Mouse (Mus musculus) A20 (cell line): ENCODE data around the gene Fyn.

ENCODE experiments used
- DNase-seq: peaks from one replicate; pipeline ENCODE4 v3.0.0-alpha.2; 2011; ENCODE audit warnings: low read depth, low spot score

Gene Fyn

GRCm38 (mm10) chr10:39601068-39601467, 232.4 kb downstream of the Fyn start:
- no peak for DNase-seq

DNA sequence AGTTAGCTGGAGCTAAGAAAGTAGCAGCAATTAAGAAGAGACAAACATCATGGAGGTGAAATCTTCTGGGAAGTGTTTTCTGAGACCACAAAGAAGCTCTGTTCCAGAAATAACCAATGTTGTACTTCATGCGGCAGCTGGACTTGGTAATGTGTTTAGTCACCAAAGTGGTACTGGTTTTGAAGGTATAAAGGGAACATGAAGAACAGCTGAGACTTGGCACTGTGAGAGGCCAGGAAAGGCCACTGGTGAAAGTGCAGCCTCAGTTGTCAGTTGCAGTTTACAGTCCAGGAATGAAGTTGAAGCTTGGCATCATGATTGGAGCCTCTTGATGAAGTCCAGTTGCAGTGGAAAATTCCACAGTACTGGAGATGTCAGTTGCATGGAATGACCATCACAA, 237.8 kb downstream of the Fyn start:
- DNase-seq = no peak

GRCm38 (mm10) chr10:39611234-39611633, 242.6 kb downstream of the Fyn start:
- no peak for DNase-seq

- DNase-seq = peak; percentile 36
Observed at GRCm38 (mm10) chr10:39612131-39612530, 243.5 kb downstream of the Fyn start.

GRCm38 (mm10) chr10:39612633-39612988, 244.0 kb downstream of the Fyn start, which contains the start of gene Traf3ip2:
Gene Traf3ip2, plus strand, starts transcription at chr10:39612934.
- DNase-seq = no peak

DNA sequence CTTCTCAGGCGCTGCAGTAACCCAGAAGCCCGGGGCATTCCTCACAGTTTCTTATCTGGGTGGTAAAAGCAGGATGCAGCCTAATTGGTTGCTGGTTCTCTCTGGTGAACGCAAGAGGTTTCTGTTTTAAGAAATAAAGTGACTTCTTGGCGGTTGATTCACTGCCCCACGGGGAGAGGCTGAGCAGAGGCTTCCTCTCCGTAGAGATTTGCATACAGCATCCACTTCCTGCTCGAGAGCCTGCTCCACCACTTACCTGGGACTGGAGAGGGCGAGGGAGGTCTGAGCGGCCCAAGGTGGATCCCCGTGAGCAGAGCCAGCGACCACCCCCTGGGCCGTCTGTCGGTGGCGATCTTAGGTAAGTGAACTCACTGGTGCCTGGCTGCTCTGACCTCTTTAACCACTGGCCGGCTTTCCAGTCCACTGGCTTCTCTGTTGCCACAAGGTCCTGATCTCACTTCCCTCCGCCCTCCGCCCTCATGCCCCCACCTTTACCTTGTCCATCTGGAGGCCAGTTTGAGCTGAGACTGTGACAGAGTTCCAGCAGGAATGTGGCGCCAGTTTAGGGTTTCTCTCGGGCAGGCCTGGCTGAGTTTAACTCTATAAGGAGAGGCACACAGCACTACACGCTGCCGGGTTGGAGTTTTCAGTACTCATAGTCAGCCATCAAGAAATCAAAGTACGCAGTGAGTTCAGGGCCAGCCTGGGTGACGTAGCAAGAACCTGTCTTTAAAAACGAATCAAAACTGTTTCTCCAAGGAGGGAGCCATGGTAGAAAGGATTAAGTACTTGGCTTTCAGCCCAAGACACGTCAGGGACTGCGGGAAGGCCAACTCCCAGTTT, 244.6 kb downstream of the Fyn start:
- DNase-seq = peak; percentile 94

DNA sequence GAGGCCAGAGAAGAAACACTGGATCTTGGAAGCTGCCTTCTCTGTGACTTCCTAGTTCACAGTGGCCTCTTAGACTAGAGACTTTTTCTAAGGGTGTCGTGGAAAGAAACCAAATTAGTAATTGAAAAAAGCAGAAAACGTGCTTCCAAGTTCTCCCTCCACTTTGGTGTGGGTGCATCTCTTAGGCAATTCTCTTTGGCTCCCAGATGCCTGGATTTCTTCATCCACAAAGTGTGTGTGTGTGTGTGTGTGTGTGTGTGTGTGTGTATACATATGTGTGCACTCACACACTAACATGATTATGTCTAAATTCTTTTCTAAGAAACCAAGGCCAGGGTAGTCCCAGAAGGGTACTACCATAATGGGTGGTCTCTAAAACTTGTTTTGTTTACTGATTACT, 245.3 kb downstream of the Fyn start:
- peak; percentile 52 for DNase-seq

DNA sequence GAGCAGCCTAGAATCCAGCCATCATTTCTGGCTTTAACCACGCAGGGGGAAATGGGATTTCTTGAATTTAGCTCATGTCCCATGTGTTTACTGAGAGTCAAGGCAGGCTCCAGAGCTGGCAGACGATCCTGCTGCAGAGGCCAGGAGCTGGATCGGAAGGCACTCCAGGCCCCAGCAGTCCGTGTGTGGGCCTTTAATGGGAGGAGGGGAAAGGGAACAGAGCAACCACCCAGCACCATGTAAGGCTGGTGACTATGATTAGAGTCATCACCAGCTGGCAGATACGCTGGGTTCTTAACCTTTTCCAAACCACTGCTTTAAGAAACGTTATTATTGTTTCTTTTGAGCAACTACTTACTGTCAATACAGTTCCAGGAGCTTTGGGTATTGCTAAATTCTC, 246.0 kb downstream of the Fyn start:
- peak; percentile 16 for DNase-seq
